Mouse (Mus musculus) c-Kit-positive CD71-negative TER-119-negative erythroid progenitor cells, embryonic 14.5 days (primary cell): Measurements from ENCODE around the gene Lpp.

Source experiments
- DNase-seq: peaks from one replicate; pipeline ENCODE4 v3.0.0-alpha.2; 2013; ENCODE audit warnings: low read depth

Lpp gene

DNA sequence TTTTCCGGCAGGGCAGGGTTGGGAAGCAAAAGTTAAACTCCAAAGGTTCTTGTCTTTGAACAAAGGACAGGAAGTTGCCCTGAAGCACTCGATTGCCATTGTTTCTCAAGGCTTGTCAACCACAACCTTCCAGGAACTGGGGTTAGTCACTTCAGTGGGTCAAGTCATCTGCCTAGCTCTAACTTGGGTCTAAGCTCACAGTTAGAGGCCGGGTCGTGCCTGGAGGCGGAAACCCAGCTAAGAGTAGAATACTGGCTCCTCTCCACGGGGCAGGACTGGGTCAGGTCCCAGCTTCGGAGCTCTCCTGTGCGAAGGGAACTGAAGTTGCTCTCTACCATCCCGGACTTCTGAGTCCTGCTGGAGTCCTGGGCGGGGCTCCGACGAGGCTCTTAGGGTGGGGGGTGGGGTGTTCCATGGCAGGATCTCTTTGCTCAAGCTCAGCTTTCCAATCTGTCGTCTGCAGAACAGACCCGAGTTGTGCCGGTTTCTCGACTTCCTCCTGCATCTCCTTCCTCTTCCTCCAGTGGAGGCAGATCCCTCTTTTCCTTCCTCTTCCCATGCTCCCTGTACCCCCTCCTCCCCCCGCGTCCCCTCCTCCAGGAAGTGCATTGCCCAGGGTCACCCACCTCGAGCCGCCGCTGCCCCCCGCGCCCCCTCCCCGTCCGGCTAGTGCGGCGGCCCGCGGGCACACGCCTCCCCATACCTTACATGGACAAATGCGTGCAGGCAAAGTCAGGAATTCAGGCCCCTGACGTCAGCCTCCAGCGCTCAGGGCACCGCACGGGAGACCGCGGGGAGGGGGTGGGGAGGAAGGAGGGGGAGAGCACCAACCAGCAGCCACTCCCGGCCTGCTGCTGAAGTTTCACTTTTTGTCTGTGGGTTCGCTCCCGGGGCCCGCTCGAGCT lies at the start of gene Lpp:
TSS of gene Lpp (plus strand) at position 857 of the 905 bp plus-strand sequence.
- DNase-seq, result no peak

DNA sequence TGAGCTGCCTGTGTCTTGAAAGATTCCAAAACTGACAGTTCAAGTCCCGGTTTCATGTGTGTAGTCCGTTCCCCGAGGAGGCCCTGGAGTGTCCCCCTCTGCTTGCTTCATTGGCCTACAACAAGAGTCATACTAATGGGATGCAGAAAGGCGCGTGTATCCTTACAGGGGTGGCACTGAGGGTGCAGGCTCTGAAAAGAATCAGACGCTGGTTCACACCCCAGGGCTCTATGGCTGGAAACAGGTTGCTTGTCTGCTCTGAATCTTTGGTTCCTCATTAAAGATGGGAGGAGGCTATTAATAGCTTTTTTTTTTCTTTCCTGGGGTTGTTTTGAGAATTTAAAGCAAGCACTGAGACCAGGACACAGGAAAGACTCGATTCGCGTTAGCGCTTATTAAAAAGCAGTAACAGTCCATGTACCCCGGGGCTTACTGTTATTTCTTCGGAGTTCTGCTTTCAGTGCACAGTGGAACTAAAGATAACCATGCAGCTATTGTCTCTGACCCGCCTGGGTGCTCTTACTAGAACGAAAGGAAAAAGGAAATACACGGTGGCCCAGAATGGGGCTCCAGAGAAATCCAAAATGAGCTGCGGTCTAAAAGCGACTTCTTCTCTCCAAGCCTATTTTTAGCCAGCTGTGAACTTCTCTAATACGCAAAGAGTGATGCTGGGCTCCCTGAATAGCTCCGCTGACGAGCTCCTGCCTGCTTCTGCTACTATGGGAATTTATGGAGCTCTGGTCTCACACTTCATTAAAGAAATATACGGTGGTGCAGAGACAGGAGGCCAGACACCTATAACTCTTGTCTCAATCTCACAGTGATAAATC lies 45.5 kb upstream of the Lpp start:
- no peak for DNase-seq

- DNase-seq, result no peak
These were observed 43.0 kb upstream of the Lpp start for GRCm38 (mm10) chr16:24350306-24350705.

GRCm38 (mm10) chr16:24350751-24351150 lies 42.6 kb upstream of the Lpp start:
- DNase-seq, result no peak

DNA sequence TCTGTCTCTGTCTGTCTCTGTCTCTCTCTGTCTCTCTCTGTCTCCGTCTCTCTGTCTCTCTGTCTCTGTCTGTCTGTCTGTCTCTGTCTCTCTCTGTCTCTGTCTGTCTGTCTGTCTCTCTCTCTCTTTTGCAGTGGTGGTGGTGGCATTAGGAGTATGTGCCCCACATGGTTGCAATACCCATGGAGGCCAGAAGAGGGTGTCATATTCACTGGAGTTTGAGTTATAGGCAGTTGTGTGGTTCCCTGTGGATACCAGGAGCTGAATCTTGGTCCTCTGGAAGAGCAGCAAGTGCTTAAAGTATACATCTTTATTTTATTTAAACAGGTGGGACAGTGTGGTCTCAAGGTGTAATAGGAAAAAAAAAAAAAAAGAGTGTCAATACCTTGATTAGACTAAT lies 41.5 kb upstream of the Lpp start:
- DNase-seq, result no peak

DNA sequence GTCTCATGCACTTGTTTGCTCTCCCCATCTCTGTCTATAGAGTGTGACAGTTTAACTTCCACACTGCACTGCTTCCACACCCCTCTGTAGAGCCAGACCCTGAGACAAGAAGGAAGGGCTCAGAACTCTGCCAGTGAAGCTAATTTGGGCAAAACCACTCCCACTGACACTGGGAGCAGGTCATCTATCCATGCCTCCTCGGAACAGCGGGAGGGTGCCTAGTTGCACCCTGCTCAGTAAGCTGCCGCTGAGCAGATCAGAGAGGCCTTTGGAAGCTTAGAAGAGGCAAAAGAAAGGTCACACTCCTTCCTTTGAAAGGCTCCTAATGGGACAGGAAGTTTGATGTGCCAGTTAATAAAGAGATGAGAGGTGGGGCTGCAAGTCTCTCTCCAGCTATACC lies 39.5 kb upstream of the Lpp start:
- no peak for DNase-seq

GRCm38 (mm10) chr16:24361667-24362066 lies 31.6 kb upstream of the Lpp start:
- no peak for DNase-seq

GRCm38 (mm10) chr16:24364030-24364687 lies 29.1 kb upstream of the Lpp start:
- DNase-seq, result no peak

DNA sequence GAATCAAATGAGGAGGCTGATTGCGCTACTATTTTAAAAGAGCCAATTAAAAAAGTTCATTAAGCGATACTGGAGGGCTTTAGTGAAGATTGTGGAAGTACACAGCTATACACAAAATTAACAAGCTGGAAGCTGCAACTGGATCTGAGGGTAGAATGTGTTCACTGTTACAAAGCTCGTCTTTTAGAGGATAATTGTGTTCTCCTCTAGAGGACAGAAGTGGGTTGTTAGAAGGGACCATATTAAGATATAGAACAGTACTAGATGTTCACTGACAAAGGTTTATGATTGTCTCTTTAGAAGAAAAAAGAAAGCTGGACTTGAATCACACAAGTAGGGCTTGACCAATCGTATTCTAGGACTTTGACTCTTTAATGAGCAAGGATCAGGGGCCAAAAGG lies 27.4 kb upstream of the Lpp start:
- no peak for DNase-seq

DNA sequence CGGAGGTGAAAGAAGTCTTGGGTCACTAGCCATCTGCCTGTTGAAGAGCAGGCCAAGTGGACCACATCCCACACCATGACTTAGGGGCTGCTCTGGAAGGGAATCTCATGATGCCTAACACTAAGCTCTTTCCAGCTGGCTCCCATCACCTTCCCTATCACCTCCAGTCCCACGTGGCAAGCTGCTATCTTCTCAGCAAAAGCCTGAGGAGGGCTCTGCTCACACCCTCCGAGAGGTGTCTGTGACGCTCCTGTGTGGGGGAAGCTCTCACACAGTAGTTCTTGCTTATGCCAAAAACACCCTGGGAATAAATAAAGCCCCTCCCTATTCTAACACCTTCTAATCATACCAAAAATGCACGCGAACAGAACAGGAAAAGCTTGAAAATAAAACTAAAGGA lies 26.2 kb upstream of the Lpp start:
- no peak for DNase-seq

- no peak for DNase-seq
These were observed 25.8 kb upstream of the Lpp start for GRCm38 (mm10) chr16:24367506-24367905.

- DNase-seq, result no peak
These were observed 16.8 kb upstream of the Lpp start for GRCm38 (mm10) chr16:24376478-24376877.

DNA sequence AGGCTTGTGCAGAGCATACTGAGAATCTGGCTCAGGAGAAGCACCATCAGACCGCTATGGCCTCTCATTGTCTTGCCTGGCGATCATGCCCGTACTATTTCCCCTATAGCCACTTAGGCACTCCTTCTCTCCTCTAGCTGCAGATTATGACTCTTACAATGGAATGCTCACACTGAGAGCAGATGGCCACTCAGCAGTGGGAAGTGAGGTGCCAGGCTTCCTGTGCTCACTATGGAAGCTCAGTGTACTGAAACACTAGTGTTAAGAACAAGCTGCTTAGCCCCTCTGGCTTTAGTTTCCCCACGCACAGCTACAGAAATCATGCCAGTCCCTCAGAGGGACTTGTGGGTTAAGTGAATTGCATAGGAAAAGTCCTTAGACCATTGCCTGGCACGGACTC lies 2.7 kb upstream of the Lpp start:
- DNase-seq, result no peak

- no peak for DNase-seq
These were observed 2.2 kb upstream of the Lpp start for GRCm38 (mm10) chr16:24391111-24391510.

- DNase-seq, result no peak
These were observed 1.4 kb upstream of the Lpp start for GRCm38 (mm10) chr16:24391901-24392300.

DNA sequence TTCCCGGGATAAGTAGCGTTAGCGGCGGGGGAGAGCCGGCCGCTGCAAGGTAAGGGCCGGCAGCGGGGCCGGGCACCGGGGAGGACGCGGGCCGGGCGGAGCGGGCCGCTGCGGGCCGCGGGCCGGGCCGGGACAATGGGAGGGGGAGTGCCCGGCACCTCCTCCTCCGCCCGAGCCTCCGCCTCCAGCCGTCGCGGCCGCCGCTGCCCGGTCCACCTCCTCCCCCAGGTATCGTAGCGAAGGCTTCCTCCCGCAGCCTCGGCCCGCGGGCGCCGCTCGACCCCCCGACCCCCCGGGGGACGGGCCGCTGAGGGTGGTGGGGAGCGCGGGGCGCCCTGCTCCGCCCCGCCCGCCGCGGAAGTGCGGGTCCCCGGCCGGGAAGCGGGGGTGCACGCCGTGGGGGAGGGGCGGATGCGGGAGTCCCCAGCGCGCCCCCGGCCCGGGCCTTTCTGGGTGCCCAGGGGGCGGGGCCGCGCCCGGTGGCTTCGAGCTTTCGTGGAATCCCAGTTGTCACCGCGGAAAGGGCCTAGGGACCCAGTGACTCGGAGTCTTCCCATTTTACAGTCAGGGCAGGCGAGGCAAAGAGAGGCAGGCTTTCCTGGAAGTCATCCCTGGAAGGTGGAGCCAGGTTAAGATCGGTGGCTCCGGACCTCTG lies 376 bp downstream of the Lpp start:
- no peak for DNase-seq

DNA sequence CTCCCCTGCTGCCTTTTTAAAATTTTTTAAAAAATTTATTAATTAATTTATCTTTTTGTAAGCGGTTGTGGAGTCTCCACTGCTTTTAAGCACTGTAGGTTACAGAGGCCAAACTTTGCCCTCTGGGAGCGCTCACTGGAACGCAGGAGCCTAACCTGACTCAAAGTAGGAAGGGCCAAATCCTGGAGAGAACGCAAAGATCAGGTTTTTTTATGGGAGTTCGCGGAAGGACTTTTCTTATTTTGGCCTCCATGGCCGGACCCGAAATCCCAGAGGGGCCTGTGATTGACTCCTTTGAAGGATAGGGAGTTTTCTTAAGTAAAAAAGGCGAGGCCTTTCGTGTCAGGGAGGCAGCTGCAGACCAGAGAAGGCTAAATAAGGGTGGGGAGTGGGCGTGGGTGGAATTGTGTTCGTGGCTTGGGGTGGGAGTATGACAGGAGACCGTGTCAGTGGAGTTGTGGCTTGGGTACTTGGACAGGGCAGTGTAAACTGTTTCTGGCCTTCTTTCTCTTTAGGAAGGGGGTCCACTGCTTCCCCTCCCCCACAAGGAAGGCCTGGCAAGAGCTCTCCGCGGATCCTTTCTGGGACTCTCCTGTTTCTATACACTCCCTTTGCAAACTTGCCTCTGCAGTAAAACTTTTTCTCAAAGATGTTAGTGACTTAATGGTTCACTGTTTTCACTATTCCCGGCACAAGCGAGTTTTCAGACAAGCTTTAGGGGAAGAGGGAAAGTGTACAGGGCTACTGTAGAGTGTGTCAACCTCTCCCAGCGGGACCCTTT lies 1.1 kb downstream of the Lpp start:
- no peak for DNase-seq

DNA sequence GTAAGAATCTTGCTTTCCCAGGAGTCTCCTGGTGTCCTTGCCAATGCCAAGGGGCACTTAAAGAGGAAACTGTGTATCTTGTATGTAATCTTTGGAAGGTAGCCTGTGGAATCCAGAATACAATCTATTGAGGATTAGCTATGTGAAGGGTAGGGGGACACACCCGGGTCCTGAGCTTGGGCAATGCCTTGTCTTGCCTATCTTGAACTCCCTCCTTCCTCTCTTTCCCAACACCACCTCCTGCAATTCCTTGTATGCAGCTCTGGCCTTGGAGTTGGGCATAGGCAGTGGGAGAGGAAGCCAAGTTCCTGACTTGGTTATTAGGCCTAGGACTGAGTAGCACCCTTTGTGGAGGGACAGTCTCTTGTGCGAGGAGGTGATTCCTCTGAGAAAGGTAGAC lies 1.8 kb downstream of the Lpp start:
- DNase-seq, result no peak

GRCm38 (mm10) chr16:24396504-24396903 lies 3.2 kb downstream of the Lpp start:
- no peak for DNase-seq

DNA sequence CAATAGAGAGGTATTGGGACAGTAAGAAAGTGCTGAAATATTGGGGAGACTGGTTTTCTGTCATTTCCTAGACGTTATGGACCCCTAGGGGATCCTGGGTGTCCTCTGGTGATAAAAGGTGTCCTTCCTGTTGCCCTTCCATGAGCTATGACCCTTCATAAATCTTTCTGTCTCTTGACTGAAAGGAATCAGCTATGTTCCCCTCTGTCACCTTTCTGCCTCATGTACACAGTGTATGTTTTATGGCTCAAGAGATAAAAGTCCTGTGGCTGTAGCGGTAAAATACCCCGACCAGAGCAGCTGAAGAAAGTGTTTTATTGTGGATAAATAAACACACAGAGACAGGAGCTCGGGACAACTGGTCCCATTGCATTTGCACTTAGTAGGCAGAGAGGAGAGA lies 5.2 kb downstream of the Lpp start:
- no peak for DNase-seq

GRCm38 (mm10) chr16:24398893-24399292 lies 5.6 kb downstream of the Lpp start:
- no peak for DNase-seq
